Mouse (Mus musculus) cerebellum, adult 8-10 months (tissue): ENCODE data around the gene Kiss1r.
A peak's percentile ranks its signal among the peaks of the same experiment; 100 is the strongest.

Source experiments
- DNase-seq: peaks from one replicate; pipeline ENCODE4 v3.0.0; 2022

The Kiss1r gene

DNA sequence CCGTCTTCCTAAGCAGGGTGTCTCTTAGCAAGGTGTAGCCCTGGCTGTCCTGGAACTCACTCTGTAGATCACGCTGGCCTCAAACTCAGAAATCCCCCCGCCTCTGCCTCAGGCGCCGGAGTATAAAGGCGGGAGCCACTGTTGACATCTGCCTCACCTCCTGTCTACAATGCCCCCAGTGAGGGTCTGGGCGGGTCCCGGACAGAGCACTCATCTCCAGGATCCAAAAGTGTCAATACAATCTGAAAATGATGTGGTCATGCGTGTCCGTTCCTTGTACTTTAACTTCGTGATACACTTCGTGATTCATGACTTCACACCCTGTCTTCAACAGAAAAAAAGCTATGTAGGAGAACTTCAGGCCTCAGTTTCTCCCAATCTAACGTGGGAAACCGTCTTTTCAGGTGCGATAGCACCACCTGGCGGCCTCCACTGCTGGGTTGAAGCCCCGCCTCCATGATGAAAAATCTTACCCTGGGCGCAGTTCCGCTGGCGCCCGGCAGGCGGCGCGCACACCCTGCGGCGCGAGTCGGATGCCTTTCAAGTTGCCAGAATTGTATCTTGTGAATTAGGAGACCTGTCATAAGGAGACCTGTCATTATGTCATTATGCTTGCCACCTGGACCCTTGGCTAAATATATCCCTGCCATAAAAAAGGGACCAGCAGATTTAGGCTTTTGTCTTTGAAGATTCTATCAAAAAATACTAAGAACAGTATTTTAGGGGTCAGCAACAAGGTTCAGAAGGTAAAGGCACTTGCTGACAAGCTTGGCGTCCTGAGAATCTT, 8.4 kb downstream of the Kiss1r start:
- peak; percentile 98 for DNase-seq

DNA sequence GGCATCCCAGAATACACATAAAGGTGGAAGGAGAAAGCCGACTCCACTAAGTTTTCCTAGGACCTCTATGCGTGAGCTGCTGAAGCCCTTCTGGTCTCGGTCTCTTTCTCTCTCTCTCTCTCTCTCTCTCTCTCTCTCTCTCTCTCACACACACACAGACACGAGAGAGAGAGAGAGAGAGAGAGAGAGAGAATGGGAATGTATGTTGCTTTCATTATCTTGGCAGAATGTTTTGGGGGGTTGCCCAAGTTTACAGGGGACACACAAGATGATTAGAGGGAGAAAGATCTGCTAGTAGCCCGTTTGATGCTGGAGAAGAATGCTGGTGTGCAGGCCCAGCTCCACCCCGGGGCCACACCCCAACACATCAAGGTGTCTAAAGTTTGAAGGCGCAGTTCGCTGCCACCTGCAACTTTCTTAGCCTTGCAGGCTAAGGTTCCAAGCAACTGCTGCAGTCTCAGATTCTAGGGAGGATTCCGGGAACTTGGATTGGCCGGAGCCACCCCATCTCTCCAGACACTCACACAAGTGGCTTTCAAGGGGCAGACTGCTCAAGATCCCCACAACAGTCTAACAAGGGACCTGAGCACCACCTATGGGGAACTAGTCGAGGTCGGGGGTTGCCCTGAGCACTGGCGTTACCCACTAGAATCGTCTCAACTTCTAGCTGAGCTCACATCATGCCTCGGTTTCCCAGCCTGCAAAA, 9.2 kb downstream of the Kiss1r start:
- no peak for DNase-seq

- peak; percentile 86 for DNase-seq
Measured at GRCm38 (mm10) chr10:79926491-79927323, 9.9 kb downstream of the Kiss1r start, which contains the start of gene Arid3a. Gene Arid3a, plus strand, starts transcription at chr10:79927043.

- no peak for DNase-seq
Measured at GRCm38 (mm10) chr10:79927324-79928029, 10.7 kb downstream of the Kiss1r start.

- no peak for DNase-seq
Measured at GRCm38 (mm10) chr10:79928030-79928694, 11.4 kb downstream of the Kiss1r start.

DNA sequence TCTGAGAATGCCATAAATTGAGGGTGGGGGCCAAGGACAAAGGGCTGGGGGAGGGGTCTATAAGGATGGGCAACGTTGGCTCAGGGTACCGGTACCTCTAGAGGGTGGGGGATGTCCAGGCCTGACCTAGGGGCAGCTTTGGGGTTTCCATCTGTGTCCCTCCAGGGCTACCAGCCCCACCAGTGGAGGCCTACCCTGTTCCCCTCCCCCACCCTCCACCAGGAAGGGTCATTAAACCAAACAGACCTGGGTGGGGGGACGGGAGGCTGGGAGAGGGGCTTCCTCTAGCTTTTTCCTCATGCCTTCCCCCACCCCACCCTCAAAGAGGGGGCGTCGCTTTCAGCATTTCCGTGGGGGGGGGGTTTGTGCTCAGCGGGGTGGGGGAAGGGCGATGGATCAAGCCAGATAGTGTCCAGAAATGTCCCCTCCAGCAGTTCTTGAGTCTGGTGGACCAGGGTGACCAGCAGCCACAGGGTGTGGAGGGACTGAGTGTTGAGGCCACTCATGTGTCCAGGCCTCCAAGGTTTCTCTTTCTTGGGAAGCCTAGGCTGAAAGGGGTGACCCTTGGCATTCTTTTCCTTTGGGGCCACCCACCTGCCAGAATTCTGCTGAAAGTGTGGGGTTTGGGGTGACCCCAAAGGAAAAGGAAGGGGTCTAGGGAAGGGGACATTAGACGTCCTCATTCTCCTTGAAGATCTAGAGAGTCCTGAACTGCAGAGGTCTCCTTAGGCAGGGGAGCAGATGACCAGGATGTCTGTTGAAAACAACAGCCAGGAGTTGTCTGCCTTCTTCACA, 12.3 kb downstream of the Kiss1r start:
- no peak for DNase-seq

DNA sequence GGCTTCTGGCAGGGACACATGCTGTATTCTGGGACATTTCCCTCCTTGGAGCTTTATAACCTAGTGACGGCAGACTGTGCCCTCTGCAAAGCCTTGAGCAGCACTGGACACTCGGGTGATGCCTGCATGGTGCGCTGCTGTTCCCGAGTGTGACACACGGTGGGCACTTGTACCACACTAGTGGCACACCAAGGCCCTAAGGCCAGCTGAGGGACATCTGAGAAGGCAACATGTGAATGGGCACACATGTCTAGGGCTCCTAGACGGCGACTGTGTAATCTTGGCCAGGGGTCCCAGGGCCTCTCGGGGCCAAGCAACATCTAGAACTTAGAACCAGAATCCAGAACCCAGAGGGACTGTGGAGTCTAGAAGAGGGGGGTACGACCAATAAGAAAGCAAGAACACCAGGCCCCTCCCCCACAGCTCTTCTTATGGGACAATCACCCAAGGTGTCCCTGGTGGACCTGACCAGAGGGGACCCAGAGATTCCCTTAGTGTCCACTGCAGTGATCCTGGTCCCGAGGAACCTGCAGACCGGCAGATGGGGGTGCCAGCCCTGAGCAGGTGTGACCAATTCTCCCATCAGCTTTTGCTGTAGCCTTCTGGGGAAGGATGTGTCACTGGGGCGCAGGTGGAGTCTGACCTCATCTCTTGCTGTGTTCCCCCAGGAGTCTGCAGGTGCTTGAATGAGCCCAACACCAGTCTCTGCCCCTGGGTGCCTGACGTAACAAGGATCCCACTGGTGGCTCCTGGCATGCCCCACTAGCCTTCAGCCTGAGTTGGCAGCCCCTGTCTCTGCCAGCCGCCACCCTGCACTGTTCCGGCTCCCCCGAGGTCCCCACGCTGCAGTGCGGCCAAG, 13.4 kb downstream of the Kiss1r start:
- DNase-seq = no peak

DNA sequence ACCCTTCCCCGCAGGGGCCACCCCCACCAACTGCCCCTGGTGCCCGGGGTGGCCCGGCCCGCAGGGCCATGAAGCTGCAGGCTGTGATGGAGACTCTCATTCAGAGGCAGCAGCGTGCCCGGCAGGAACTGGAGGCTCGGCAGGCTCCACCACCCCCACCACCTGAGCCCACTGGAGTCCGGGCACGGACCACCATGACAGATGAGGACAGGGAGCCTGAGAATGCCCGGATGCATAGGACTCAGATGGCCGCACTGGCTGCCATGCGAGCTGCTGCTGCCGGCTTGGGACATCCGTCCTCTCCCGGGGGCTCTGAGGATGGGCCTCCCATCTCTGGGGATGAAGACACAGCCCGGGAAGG, 14.0 kb downstream of the Kiss1r start:
- no peak for DNase-seq

DNA sequence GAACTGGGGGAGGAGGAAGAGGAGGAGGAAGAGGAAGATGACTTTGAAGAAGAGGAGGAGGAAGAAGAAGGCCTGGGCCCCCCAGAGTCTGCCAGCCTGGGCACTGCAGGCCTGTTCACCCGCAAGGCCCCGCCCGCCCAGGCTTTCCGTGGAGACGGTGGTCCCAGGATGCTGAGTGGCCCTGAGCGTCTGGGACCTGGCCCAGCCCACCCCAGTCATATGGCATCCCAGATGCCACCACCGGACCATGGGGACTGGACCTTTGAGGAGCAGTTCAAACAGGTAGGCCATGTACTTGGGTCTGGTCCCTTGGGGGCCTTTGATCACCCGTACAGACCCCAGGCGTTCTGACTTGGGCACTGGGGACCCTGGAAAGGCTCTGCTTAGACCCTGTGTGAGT, 15.0 kb downstream of the Kiss1r start:
- no peak for DNase-seq

GRCm38 (mm10) chr10:79932736-79933135, 16.0 kb downstream of the Kiss1r start:
- DNase-seq = no peak

DNA sequence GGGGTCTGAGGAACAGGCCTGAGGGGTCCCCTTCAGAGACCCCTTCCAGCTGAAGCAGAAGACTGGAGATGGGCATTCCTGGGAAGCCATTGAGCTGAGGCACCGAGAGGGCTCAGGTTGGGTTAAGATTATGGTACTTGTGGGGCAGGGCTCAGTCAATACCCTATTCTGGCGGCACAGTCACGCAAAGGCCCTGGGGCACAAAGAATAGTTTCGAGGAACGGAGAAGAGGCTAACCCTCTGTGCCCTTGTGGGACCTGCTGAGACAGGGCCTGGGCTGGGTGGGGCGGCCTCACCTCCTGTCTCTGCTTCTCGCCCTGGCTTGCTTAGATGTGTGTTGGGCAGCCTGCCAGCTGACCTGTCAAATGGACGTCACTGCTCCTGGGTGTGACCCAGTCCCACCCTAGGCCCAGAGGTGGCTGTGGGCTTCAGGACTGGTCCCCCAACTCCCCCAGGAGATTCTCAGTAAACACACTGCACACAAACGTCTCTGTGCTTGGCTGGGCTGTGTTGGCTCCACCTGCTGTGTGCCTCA, 16.4 kb downstream of the Kiss1r start:
- DNase-seq = no peak

DNA sequence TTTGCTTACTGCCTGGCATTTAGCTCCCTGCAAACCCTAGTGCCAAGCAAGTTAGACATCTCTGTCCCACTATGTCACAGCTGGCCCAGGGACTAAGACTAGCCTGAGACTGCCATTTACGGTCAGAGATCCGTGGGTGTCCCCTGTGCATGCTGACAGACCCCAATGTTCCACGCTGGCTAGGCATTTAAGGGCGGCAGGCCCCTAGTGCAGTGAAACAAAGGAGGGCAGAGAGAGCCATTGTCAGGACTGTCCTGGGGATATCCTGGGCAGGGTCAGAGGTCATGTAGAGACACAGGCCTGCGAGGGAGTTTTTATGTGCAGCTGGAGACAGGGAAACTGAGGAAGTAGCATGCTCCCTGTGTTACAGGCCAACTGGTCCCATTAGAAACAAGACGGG, 17.1 kb downstream of the Kiss1r start:
- no peak for DNase-seq

DNA sequence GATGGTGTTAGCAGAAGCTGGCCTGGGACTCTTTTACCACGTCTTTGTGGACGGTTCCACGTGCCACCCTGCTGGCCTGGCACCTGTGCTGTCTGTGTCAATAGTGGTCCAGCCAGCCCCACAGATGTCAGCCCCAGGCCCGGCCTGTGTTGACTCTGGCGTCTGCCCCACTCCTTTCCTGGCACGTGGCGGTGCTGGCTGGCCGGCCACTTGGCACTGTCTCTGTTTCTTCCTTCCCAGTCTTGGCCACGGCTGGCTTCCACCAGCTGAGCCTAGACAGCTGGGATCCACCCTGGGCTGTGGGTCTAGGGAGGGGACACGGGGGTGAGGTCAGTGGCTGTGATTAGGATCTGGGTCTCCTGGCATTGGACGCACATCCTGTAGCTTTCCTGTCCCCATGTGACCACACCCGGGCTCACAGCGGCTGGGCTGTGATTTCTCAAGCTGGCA, 17.5 kb downstream of the Kiss1r start:
- DNase-seq = no peak

DNA sequence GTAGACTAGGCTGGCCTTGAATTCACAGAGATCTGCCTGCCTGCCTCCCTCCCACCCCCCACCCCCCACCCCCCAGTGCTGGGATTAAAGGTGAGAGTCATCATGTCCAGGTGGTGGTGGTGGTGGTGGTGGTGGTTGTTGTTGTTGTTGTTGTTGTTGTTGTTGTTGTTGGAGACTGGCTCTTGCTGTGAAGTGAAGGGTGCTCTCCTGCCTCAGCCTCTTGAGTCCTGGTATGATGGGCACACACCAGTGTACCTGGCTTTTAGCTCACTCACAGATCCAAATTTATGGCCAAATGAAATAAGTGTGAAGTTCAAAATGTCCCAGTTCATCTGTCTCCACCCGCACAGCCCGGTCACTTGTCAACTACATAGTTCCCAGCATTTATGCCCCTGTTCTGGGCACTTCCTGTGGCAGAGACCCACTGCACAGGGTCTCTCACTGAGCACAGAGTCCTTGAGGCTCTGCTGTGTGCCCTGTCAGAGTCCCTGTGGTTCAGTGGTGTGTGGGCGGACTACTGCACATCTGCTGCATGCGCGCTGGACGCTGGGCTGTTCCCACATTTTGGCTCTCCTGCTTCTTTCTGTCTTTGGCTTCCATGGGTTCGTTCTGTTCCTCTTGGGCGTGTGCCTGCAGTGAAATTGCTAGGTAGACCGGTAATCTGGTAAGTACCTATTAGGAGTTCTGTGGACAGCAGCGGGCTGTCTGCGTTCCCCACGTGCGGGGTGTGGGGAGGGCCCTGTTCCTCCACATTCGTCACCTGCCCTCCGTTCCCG, 18.2 kb downstream of the Kiss1r start:
- no peak for DNase-seq

GRCm38 (mm10) chr10:79936284-79936910, 19.6 kb downstream of the Kiss1r start:
- no peak for DNase-seq

GRCm38 (mm10) chr10:79936911-79937441, 20.2 kb downstream of the Kiss1r start:
- peak; percentile 64 for DNase-seq

DNA sequence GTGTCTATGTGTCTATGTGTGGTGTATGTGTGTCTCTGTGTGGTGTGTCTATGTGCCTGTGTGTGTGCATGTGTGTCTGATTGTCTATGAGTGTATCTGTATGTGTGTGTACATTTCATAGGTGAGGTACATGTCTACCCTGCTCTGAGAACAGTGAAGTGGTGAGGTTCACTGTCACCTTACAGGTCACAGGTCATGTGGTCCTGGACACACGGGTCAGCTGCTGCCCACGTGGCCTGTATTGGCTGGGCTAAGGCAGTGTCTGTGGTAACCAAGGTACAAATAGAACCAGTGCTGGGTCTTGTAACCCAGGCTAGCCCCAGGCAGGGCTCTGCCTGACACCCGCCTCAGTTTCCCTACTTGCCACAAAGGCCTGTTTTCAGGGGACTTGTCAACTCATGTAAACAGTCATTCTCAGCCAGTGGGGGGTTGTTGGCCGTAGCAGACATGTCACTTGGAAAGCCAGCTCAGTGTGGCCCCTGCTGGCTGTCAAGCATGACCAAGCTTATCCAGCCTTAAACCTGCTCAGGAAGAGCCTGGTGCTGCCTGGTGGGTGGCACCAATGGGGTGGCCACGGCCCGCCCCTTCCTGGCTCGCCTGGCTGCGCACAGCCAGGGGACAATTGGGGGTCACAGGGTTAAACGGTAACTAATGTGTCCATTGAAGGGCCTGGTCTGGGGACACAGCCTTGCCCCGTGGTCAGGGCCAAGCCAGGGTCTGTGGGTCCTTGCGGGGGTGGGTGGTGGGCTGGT, 21.2 kb downstream of the Kiss1r start:
- DNase-seq = no peak

- DNase-seq = no peak
Measured at GRCm38 (mm10) chr10:79940749-79941148, 24.0 kb downstream of the Kiss1r start.
